In the genomic region with DNA sequence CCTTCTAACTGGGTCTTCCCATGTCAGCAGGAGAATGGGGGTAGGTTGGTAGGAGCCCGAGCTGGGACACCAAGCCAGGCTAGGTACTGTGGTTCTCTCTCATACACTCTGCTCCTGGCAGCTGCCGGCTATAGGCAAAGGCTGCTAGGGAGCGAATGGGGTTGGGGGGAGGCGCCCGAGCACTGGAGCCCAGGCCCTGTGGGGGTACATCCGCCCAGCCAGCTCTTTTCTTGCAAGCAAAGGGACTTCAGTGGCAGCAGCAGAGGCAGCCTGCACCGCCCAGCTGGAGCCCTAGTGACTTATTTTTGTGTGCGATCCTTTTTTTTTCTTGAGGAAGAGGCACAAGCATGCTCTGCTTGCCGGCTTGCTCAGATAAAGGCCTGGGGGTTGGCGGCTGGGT, we compare ENCODE assay signal across 13 mouse cellular contexts. TPM values are rescaled to one million over a fixed set of nuclear protein-coding genes. Genes with fewer than 3 reads are reported as not detected.
DNase-seq lines count a peak whose midpoint lies in the region; ATAC-seq and TF ChIP-seq lines count a peak whose summit lies in the region.
"Had no signal": no experiment of that assay in that cellular context is flagged by ENCODE, and none has a peak within 500 bp of the region (broad histone marks: within the 10 kb centered on the region; RNA-seq: fewer than 3 reads in every experiment).

No protein-coding gene starts in this region.

- no peak overlapping the region for H3K27ac ChIP-seq in testis, adult 2 months (ENCODE audit: control insufficient read depth, insufficient read depth, low read depth, low read length)
- H3K27ac ChIP-seq in midbrain, embryonic 13.5 days: peak overlapping the region; percentile 66
- no peak overlapping the region for H3K27ac ChIP-seq in intestine, embryonic 16.5 days (ENCODE audit: low read length)
- H3K27ac ChIP-seq: embryonic facial prominence, embryonic 15.5 days had no signal

- DNase-seq in cerebellum, adult 18-20 months: peak; percentile 17 to 33
- no peak for DNase-seq in cerebellum, adult 9-10 months
- no peak for DNase-seq in testis, postnatal 10 days (ENCODE audit: low spot score)
- DNase-seq in gastrocnemius, postnatal 14 days: no peak
- DNase-seq in frontal cortex, postnatal 36 days (ENCODE audit: low spot score in 2 of 2): no peak
- DNase-seq: adrenal gland, postnatal 25 days; heart, adult 11 months; kidney, adult 8-10 months; lung, adult 18-20 months had no signal

- H3K4me3 ChIP-seq in testis, adult 2 months (ENCODE audit: control insufficient read depth, low read depth, low read length): peak overlapping the region; percentile 45
- peak overlapping the region; percentile 55 for H3K4me3 ChIP-seq in midbrain, embryonic 13.5 days (replicated peaks)
- H3K4me3 ChIP-seq in intestine, embryonic 16.5 days (ENCODE audit: low read length): no peak overlapping the region

- peak; percentile 25; the same call in 1 of the 2 replicates for ATAC-seq in midbrain, embryonic 13.5 days
- no peak for ATAC-seq in intestine, embryonic 16.5 days

- peak overlapping the region; percentile 70 for H3K4me2 ChIP-seq in midbrain, embryonic 13.5 days (replicated peaks)
- H3K4me2 ChIP-seq in intestine, embryonic 16.5 days (ENCODE audit: low read depth, low read length): no peak overlapping the region

- no peak for TF ChIP-seq POLR2A in testis, adult 2 months (IDR thresholded peaks at IDR 0.05; ENCODE audit: control insufficient read depth, low read depth, low read length)

- no peaks in the 10 kb centered on the region for H3K36me3 ChIP-seq in testis, adult 2 months (ENCODE audit: control insufficient read depth, insufficient read depth, low read length)
- H3K36me3 ChIP-seq in midbrain, embryonic 13.5 days: no peaks in the 10 kb centered on the region
- no peaks in the 10 kb centered on the region for H3K36me3 ChIP-seq in intestine, embryonic 16.5 days (ENCODE audit: control insufficient read depth, insufficient read depth, low read length)
- H3K36me3 ChIP-seq: embryonic facial prominence, embryonic 15.5 days had no signal

- peaks cover 7% of the 10 kb centered on the region for H3K4me1 ChIP-seq in testis, adult 2 months (ENCODE audit: control insufficient read depth, insufficient read depth, low read length)
- H3K4me1 ChIP-seq in midbrain, embryonic 13.5 days (replicated peaks): peaks cover 69% of the 10 kb centered on the region
- peaks cover 7% of the 10 kb centered on the region for H3K4me1 ChIP-seq in intestine, embryonic 16.5 days (ENCODE audit: control insufficient read depth, insufficient read depth, low read length)

- 3% methylated on average over 10 of the region's 10 CpGs for WGBS in midbrain, embryonic 13.5 days
- 25% methylated on average over 10 of the region's 10 CpGs for WGBS in intestine, embryonic 16.5 days

- no peaks in the 10 kb centered on the region for H3K9me3 ChIP-seq in midbrain, embryonic 13.5 days
- H3K9me3 ChIP-seq in intestine, embryonic 16.5 days (ENCODE audit: control insufficient read depth, low read length): no peaks in the 10 kb centered on the region
- H3K9me3 ChIP-seq: embryonic facial prominence, embryonic 15.5 days had no signal

- peak overlapping the region; percentile 72 for H3K9ac ChIP-seq in midbrain, embryonic 13.5 days (replicated peaks)
- no peak overlapping the region for H3K9ac ChIP-seq in intestine, embryonic 16.5 days (ENCODE audit: low read depth, low read length)
- H3K9ac ChIP-seq: embryonic facial prominence, embryonic 15.5 days had no signal

- intact Hi-C loops in gastrocnemius, postnatal 14 days (cut with DNase I; ENCODE audit: low total_unique reads): no loop called here

- H3K27me3 ChIP-seq in testis, adult 2 months (ENCODE audit: control insufficient read depth, insufficient read depth, low read length): no peaks in the 10 kb centered on the region
- peaks cover 29% of the 10 kb centered on the region for H3K27me3 ChIP-seq in midbrain, embryonic 13.5 days
- peaks cover 39% of the 10 kb centered on the region for H3K27me3 ChIP-seq in intestine, embryonic 16.5 days (replicated peaks; ENCODE audit: control insufficient read depth, insufficient read depth, low read length)

- no peak for TF ChIP-seq CTCF in testis, adult 2 months (IDR thresholded peaks at IDR 0.05; ENCODE audit: control insufficient read depth, insufficient read depth, insufficient replicate concordance, low read depth, low read length)

RNA-seq across cellular contexts. Expression of gene Nav2, which starts 51.6 kb away (rescaled TPM):
- polyA plus RNA-seq in testis, adult 2 months (2012; rRNA removed): 19.8 and 20.8 TPM in 2 replicates
- 22.2 and 23.2 TPM in 2 replicates for polyA plus RNA-seq in midbrain, embryonic 13.5 days (2015; fragmentation: Nextera tagmentation; extraction: Ambion mirVana)
- 14.4 and 15.3 TPM in 2 replicates for polyA plus RNA-seq in intestine, embryonic 16.5 days (2015; fragmentation: Nextera tagmentation; extraction: Ambion mirVana)
- 10 to 100 TPM; 26.2 to 39.3 TPM for total RNA-seq in gastrocnemius, postnatal 14 days (2021)

Comparison
In these comparisons a context has a peak if more than half of its experiments do, and no peak if none do; other contexts are left out.
1. DNase-seq: peak in cerebellum, adult 18-20 months (2 of 2); none in cerebellum, adult 9-10 months (single experiment), testis, postnatal 10 days (single experiment), gastrocnemius, postnatal 14 days (single experiment) and frontal cortex, postnatal 36 days (0 of 2).